Mouse (Mus musculus): Measurements from ENCODE around the gene Sept9.
"Not testable (repeated sequence)": the region's sequence is repeated elsewhere in the genome, so short reads cannot be mapped to it uniquely, and the experiment has no call there.

GRCm38 (mm10) chr11:117342490-117342889 lies 143.0 kb downstream of the Sept9 start:
- not testable (repeated sequence) for TF ChIP-seq POLR2A (IDR thresholded peaks at IDR 0.05; ENCODE audit: borderline replicate concordance, extremely low read depth, low read depth, low read length); CTCF (IDR thresholded peaks at IDR 0.05; ENCODE audit: insufficient read depth, low read length)

All from lung, adult 2 months (tissue).